Mouse (Mus musculus) erythroblast, adult 5-6 weeks (primary cell): ENCODE results near the gene Ddah1. TPM values are rescaled to one million over a fixed set of nuclear protein-coding genes. Genes with fewer than 3 reads are reported as not detected.

Experiments used
- ATAC-seq: replicated peaks from 2 replicates; pipeline ENCODE4 v1.8.0; 2016; ENCODE audit warnings: moderate number of reproducible peaks, mild to moderate bottlenecking, moderate TSS enrichment, inconsistent platforms; ENCODE audit not compliant: poor library complexity, low FRiP score, severe bottlenecking
- total RNA-seq, 2 experiments: library from RNA; stranded (forward) in 1 of 2; stranded (reverse) in 1 of 2; fragments of 150-400 nt in 1 of 2; fragments of 200-764, 138-1000 nt in 1 of 2; gene quantifications; 2 replicates each; pipeline versions ENCODE4 v1.2.3 to v1.2.4; 2015 to 2017; ENCODE audit warnings: low replicate concordance in 2 of 2

The Ddah1 gene
- not detected in 2 replicates for total RNA-seq (2015; ENCODE audit: low replicate concordance)
- total RNA-seq (2017; ENCODE audit: low replicate concordance) = not detected in 2 replicates

GRCm38 (mm10) chr3:145758561-145759378, at the start of gene Ddah1:
Gene Ddah1 (plus strand): TSS chr3:145758675.
- no peak for ATAC-seq

DNA sequence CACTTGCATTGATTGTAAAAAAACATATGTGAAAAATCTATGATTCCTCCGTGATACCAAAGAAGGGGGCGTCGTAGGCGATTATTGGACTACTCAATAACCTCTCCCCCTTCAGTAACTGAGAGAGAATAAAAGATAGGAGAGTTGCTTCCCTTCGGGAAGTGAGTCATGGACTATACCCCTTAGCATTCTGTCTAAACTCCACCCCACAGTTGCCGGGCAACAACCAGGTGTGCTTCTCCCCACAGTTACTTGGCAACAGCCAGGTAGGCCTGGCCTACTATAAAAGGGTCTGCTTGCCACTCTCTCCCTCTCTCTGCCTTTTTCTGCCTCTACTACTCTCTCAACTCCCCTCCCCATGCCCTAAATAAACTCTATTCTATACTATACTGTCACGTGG, 42.6 kb upstream of the Ddah1 start:
- ATAC-seq = no peak

GRCm38 (mm10) chr3:145719660-145720059, 38.8 kb upstream of the Ddah1 start:
- ATAC-seq = no peak

DNA sequence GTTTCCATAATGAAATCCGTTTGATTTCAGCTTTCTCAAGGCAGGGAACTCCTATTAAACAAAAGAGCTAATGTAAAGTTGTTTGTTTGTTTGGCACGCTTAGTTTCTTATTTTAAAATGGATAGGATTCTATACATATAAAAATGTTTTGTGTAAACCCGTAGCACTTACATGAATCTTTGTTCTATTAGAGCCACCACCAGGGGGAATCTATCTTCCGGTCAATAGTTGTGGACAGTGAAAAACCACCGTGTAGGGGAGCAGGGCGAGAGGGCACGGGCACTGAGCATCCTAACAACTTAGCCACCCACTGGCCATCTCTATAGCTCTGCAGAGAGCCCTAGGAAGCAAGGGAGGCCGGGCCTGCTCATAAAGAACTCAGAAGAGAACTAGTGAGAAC, 33.4 kb upstream of the Ddah1 start:
- ATAC-seq = no peak

- ATAC-seq = no peak
These were observed 30.1 kb upstream of the Ddah1 start for GRCm38 (mm10) chr3:145728336-145728735.

DNA sequence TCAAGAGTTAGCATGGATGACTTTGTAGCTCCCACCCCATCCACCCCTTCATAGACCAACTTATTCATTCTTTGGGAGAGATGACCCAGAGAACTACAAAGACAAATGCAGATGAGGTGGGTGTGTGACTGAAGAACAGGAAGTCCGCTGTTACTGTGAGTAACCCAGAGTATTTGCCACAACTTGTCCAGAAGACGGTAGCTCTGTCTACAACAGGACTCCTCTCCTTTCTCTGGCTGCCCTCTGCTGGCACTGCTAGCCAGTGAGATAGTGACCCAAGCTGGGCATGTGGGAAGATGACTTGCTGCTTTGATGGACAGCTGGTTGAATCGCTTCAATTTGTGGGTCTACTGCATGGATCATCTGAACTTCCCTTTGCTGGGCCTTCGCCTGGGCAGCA, 28.9 kb upstream of the Ddah1 start:
- ATAC-seq = no peak

DNA sequence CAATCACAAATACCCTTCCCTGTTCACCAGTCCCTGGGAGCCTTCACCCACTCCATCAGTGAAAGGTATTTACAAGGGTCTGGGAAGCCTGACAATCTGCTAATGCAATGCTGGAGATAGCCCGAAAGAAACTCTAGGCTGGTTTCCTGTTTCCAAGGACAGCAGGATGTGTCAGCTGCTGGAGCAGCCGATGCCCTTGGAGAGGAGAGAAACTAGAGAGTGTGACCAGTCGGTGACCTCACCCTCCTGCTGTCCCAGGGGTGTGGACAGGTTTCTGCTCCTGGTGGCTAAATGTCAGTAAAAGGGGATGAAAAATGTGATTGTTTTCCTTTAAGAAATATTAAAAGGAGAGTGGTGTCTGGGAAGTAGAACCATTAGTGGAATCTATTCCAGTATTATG, 28.4 kb upstream of the Ddah1 start:
- ATAC-seq = no peak

GRCm38 (mm10) chr3:145734857-145735256, 23.6 kb upstream of the Ddah1 start:
- no peak for ATAC-seq

DNA sequence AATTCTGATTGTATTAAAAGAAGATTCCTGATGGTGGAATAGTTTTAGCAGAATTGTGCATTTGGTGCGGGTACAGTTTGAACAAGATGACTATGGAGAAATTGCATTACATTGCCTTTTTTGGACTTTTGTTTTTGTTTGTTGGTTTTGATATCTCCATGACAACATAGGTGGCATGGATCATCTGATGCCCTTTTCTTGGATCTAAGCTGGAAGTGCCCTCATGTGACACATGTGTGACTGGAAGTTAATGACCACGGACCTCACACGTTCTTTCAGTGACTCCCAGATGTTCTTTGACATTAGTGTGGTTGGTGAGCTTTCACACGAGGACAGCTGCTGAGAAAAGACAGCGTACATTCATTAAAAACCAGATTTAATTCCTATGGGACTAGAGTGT, 21.9 kb upstream of the Ddah1 start:
- no peak for ATAC-seq

DNA sequence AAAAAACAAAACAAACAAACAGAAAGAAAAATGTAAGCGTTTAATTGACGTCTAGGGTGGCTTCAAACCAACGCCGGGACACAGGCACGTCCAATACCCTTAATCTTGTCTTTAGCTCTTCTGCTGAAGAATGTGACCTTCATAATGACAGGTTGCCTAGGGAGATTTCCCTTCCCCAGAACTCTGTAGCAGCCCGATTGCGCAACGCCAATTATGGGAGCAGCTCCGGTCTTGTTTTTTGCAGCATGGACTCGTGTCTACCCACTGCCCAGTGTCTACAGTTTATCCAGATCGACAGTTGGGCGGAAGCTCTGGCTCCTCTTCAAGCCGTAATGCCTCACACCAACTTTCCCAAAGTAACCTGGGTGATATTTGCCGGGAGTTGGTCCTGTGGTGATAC, 19.8 kb upstream of the Ddah1 start:
- no peak for ATAC-seq

GRCm38 (mm10) chr3:145739904-145740303, 18.6 kb upstream of the Ddah1 start:
- ATAC-seq = no peak

DNA sequence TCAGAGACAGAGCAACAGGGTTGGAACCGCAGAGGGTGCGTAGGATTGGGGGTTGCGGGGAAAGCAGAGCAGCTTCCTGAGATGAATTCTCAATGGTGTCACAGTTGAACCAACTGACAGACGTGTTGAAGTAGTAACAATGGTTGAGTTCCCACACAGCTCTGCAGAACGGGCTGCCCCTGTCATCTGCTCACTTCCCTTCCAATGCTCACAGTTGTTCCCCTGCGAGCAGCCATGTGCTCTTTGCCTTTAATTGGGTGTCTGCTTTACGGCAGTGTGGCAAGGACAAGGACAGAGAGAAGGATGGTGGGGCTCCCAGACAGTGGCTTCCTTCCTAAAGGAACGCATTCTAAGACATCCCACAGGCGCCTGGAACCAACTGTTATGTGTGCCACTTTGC, 15.4 kb upstream of the Ddah1 start:
- no peak for ATAC-seq

DNA sequence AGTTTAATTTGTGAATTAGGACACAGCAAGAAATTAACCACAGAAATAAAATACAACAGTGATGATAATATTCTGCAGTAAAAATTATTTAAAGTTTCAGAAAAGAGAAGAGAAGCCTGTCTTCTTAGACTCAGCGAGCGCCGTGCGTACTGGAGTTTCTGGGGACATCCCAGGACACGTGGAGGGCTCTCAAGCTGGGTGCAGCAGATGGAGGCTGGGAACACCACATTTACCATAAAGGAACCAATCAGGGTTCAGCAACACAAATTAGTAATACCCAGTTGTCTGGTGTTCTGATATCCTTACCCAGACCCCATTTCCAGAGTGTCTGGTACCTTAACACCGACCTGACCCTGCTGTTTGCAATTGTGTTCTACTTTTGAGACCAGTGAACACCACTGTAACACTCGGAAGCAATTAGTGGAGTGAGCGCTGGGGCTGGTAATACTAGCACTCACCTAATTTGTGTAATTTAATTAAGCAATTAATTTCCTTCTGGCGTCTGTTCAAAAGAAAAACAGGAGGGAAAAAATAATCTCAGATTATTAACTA, 14.9 kb upstream of the Ddah1 start:
- ATAC-seq = no peak

- ATAC-seq = no peak
These were observed 9.8 kb upstream of the Ddah1 start for GRCm38 (mm10) chr3:145748626-145749025.

- ATAC-seq = no peak
These were observed 2.0 kb upstream of the Ddah1 start for GRCm38 (mm10) chr3:145756457-145756856.

DNA sequence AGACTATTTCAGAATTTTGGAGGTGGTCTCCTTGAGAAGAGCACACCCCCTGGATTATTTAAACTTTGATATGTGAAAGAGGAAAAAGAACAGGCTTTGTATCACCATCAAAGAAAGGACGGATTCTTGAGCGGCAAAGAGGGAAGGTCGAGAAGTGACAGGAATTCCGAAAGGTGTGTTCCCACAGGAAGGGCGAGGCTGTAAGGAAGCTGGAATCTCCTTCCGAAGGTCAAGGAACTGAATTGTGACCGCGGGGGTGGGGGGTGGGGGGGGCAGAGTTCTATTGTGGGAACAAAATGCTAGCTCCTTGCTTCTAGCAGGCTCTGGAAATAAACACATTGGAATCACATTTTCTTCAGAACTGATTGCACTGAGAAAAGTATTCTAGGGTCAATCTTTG, 1.3 kb upstream of the Ddah1 start:
- no peak for ATAC-seq

GRCm38 (mm10) chr3:145757844-145758243, 631 bp upstream of the Ddah1 start:
- ATAC-seq = no peak

- ATAC-seq = no peak
These were observed 1.1 kb downstream of the Ddah1 start for GRCm38 (mm10) chr3:145759379-145760209.

DNA sequence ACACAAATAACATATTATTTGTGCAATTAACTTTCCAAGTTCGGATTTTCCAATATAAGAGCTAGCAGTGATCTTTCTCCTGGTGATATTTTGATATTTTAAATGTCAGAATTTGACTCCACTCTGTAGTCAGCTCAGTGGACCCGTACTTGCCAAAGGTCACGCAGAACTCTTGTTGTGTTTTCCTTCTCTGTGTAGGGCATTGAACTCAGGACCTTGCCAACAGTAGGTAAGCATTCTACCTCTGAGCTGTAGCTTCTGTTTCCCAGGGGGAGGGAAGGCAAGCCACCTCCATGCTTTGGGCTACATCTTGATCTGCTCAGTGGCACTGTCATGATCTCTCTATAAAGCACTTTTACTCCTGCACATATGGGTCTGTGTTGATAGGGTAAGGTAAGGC, 2.1 kb downstream of the Ddah1 start:
- ATAC-seq = no peak

DNA sequence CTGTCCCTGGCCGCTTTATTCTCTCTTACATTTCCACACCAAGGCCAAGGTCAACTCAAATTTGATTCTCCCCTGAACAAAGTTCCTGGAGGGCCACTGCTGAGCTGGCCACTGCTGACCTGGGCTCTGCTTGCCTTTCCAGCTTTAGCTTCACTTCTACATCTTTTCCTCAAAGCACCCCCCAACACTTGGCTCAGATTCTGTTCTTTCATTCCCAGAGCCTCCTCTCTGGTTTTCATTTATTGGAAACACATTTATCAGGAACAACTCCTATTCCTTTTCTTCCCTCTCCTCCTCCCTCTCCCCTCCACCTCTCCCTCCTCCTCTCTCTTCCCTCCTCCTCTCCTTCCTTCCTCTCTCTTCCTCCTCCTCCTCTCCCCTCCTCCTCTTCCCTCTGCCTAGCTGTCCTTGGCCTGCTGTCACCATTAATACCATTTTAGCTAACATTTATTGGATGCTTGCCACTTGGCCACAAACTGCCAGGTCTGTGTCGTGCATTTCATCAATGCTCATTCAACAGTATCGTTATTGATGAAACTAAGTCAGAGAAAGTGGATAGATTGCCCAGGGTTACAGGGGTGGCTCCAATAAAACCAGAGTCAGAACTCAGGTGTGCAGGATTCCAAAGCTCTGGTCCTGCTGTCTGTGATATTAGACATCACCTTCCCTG, 3.2 kb downstream of the Ddah1 start:
- ATAC-seq = no peak
